Mouse (Mus musculus): Measurements from ENCODE around the gene Zswim5. TPM values are rescaled to one million over a fixed set of nuclear protein-coding genes. Genes with fewer than 3 reads are reported as not detected.

Gene Zswim5
- polyA plus RNA-seq, 1 experiment, result 0.72 TPM

DNA sequence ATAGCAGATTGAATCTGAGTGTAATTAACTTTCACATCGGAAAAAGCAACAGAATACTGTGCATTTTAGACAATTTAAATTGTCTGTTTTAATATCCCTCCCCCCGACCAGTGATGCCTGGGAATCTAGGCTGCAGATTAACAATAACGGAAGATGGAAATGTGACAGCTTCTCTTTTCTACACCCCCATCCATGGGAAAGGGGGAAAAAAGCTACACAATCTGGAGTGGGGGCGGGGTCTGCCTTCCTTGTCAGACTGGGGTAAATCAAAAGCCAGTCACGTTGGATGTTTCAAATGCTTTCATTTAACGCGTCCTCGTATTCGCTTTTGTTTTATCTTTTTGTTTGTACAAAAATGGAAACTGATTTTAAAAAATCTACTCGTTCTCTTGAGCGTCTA lies 1.3 kb downstream of the Zswim5 start:
- Histone ChIP-seq H3K4me1 (ENCODE audit: control insufficient read depth, insufficient read depth, low read length) (no peaks in the 10 kb centered on the region), H3K27ac (ENCODE audit: control insufficient read depth, insufficient read depth, low read depth, low read length, poor library complexity) (no peak overlapping the region), H3K4me3 (replicated peaks; ENCODE audit: control insufficient read depth, low read depth, low read length) (no peak overlapping the region)
- WGBS, result 13% methylated on average over 11 of the region's 11 CpGs
- TF ChIP-seq CTCF (IDR thresholded peaks at IDR 0.05; ENCODE audit: control insufficient read depth, insufficient read depth, low read length) (no peak), POLR2A (IDR thresholded peaks at IDR 0.05; ENCODE audit: borderline replicate concordance, control insufficient read depth, low read depth, low read length) (no peak)

DNA sequence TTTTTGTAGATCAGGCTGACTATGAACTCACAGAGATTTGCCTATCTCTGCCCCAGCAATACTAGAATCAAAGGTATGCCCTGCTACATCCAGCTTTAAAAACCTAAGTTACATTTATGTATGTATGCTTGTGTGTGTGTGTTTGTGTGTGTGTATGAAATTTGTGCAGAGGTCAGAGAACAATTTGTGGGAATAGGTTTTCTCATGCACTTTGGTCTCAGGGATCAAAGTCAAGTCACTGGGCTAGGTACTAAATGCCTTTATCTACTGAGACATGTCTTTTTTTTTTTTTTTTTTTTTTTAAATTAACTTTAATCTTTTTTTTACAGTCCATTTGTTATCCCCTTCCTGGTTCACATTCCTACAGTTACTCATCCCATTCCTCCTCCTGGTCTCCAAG lies 5.5 kb downstream of the Zswim5 start:
- no peak for TF ChIP-seq POLR2A (IDR thresholded peaks at IDR 0.05; ENCODE audit: borderline replicate concordance, control insufficient read depth, low read depth, low read length)
- no peak for TF ChIP-seq CTCF (IDR thresholded peaks at IDR 0.05; ENCODE audit: control insufficient read depth, insufficient read depth, low read length)
- Histone ChIP-seq H3K4me1 (ENCODE audit: control insufficient read depth, insufficient read depth, low read length) (no peaks in the 10 kb centered on the region), H3K27ac (ENCODE audit: control insufficient read depth, insufficient read depth, low read depth, low read length, poor library complexity) (no peak overlapping the region), H3K4me3 (replicated peaks; ENCODE audit: control insufficient read depth, low read depth, low read length) (no peak overlapping the region)

DNA sequence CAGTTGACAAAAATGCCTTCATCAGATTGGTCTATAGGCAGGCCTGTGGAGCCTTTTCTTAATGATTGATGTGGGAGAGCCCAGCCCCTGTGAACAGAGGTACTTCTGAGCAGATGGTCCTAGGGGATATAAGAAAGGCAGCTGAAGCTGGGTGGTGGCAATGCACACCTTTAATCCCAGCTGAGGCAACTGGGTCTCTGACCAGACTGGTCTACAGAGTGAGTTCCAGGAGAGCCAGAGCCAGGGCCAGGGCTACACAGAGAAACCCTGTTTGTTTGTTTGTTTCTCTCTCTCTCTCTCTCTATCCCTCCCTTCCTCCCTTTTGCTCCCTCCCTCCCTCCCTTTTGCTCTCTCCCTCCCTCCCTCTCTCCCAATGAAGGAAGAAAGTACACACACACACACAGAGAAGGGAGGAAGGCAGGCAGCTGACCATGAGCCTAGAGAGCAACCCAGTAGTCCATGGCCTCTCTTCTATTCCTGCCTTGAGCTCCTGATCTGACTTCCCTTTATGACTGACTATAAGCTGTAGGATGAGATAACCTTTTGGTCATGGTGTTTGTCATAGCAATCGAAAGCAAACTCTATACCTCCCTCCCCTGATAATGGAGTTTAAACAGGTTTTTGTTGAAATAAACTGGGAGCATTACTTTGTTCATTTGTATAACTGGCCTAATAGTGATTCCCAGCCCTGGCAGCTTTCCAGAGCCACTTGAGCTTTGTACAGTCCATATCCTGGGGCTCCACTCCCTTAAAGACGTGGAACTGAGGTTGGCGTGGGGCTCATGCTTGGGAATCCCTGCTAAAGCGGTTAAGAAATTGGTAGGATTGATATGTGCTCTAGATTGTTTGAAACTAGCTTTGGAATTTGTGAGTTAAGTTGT lies 17.3 kb downstream of the Zswim5 start:
- Histone ChIP-seq H3K27ac (ENCODE audit: control insufficient read depth, insufficient read depth, low read depth, low read length, poor library complexity) (no peak overlapping the region), H3K4me1 (ENCODE audit: control insufficient read depth, insufficient read depth, low read length) (no peaks in the 10 kb centered on the region), H3K4me3 (replicated peaks; ENCODE audit: control insufficient read depth, low read depth, low read length) (no peak overlapping the region)
- WGBS, result 76% methylated on average over 4 of the region's 4 CpGs
- TF ChIP-seq POLR2A (IDR thresholded peaks at IDR 0.05; ENCODE audit: borderline replicate concordance, control insufficient read depth, low read depth, low read length) (no peak), CTCF (IDR thresholded peaks at IDR 0.05; ENCODE audit: control insufficient read depth, insufficient read depth, low read length) (no peak)

DNA sequence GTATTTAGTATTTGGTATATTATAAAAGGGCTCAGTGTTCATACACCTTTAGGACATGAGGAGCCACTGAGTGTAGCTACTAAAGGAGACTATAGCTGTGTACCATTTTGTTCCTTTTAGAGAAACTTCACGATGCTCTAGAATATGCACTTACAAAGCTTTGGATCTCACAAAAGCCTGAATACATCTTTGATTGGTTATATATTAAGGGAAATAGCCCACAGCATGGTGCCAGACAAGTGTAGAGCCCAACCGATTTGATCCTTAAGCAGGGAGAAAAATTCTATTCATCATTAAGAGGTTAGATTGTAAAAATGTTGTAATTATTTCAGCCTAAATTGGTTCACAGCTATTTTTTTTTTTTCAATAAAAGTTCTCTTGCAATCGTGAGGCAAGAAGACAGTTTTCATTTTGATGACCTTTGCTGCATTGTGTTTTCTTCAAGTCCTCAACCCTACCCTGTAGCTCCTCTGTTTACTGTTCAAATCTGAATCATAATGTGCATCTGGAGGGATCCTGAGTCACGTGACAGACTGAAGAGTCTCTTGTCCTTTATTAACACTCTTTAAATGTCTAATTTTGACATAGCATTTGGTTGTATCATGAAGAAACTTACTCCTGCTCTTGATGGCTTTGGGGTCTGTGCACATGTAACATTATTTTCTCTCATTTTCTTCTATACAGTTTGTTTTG lies 33.5 kb downstream of the Zswim5 start:
- TF ChIP-seq CTCF (IDR thresholded peaks at IDR 0.05; ENCODE audit: control insufficient read depth, insufficient read depth, low read length) (no peak), POLR2A (IDR thresholded peaks at IDR 0.05; ENCODE audit: borderline replicate concordance, control insufficient read depth, low read depth, low read length) (no peak)
- Histone ChIP-seq H3K4me3 (replicated peaks; ENCODE audit: control insufficient read depth, low read depth, low read length) (no peak overlapping the region), H3K4me1 (ENCODE audit: control insufficient read depth, insufficient read depth, low read length) (no peaks in the 10 kb centered on the region), H3K27ac (ENCODE audit: control insufficient read depth, insufficient read depth, low read depth, low read length, poor library complexity) (no peak overlapping the region)
- 70% methylated on average over 4 of the region's 4 CpGs for WGBS

DNA sequence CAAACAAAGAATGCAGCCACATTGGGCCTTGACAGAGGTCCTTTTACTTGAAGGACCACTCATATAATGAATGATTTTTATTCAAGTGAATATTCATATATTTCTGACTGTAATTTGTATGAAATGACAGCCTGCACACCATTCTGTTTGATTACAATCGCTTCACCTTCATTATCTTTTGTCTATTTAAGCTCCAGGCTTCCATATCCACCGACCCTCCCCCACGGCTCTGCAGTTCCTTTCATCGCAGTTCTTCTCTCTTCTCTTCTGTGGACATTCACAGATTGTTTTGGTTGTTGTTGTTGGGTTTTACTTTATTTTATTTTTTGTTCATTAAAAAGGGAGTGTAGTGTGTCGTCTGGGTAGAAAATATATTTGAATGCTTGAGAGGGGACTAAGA lies 34.0 kb downstream of the Zswim5 start:
- WGBS, result 62% methylated on average over 5 of the region's 5 CpGs
- Histone ChIP-seq H3K4me3 (replicated peaks; ENCODE audit: control insufficient read depth, low read depth, low read length) (no peak overlapping the region), H3K27ac (ENCODE audit: control insufficient read depth, insufficient read depth, low read depth, low read length, poor library complexity) (no peak overlapping the region), H3K4me1 (ENCODE audit: control insufficient read depth, insufficient read depth, low read length) (no peaks in the 10 kb centered on the region)
- TF ChIP-seq CTCF (IDR thresholded peaks at IDR 0.05; ENCODE audit: control insufficient read depth, insufficient read depth, low read length), result no peak
- TF ChIP-seq POLR2A (IDR thresholded peaks at IDR 0.05; ENCODE audit: borderline replicate concordance, control insufficient read depth, low read depth, low read length), result no peak

DNA sequence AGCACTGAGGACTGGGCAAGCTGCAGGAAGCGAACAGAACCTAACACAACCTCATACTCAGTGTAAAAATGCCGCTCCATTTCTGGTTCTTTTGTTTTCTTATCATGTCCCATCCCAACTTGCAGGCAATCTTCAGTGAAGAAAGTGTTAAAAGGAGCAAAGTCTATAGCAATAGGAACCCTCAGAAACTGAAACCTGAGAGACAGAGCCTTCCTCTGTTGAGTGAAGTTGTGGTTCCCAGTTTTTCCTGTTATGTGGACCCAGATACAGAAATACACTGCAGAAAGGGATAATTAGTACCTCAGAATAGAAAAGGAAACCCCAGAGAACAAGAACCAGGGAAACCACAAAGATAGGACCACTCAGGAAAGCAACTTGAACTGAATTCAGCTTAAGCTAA lies 36.1 kb downstream of the Zswim5 start:
- no peaks in the 10 kb centered on the region for H3K4me1 ChIP-seq (ENCODE audit: control insufficient read depth, insufficient read depth, low read length)
- H3K4me3 ChIP-seq (replicated peaks; ENCODE audit: control insufficient read depth, low read depth, low read length), result no peak overlapping the region
- no peak overlapping the region for H3K27ac ChIP-seq (ENCODE audit: control insufficient read depth, insufficient read depth, low read depth, low read length, poor library complexity)
- TF ChIP-seq CTCF (IDR thresholded peaks at IDR 0.05; ENCODE audit: control insufficient read depth, insufficient read depth, low read length), result no peak
- TF ChIP-seq POLR2A (IDR thresholded peaks at IDR 0.05; ENCODE audit: borderline replicate concordance, control insufficient read depth, low read depth, low read length), result no peak
- 54% methylated on average over 2 of the region's 2 CpGs for WGBS

DNA sequence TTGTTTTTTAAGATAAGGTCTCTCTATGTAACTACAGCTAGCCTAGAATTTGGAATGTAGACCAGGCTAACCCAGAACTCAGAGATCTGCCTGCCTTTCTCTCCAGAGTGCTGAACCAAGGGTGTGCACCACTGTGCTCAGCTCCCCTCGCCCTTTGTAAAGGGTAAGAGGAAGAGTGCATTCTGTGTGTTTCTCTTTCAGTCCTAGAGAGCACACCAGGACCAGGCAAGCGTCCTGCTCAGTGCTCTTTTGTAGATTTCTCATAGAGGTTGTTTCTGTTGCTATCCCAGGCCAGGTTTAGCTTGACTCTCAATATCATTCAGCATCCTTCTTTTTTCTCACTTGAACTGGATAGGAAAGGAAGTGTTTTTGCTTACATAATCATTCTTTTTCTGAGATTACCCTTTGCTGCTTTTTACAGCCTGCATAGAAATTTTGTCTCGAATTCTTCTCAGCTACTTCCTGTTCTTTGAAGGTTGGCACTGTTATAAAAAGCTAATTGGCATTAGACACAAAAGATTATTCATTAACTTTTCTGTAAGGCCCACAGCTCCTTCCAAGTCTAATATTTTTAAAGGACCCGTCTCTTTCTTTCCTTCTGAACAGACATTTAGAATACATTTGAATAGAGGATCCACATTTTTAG lies 51.0 kb downstream of the Zswim5 start:
- WGBS, result 31% methylated on average over 4 of the region's 4 CpGs
- TF ChIP-seq POLR2A (IDR thresholded peaks at IDR 0.05; ENCODE audit: borderline replicate concordance, control insufficient read depth, low read depth, low read length), result no peak
- no peak for TF ChIP-seq CTCF (IDR thresholded peaks at IDR 0.05; ENCODE audit: control insufficient read depth, insufficient read depth, low read length)
- H3K4me1 ChIP-seq (ENCODE audit: control insufficient read depth, insufficient read depth, low read length), result no peaks in the 10 kb centered on the region
- H3K4me3 ChIP-seq (replicated peaks; ENCODE audit: control insufficient read depth, low read depth, low read length), result no peak overlapping the region
- H3K27ac ChIP-seq (ENCODE audit: control insufficient read depth, insufficient read depth, low read depth, low read length, poor library complexity), result no peak overlapping the region

DNA sequence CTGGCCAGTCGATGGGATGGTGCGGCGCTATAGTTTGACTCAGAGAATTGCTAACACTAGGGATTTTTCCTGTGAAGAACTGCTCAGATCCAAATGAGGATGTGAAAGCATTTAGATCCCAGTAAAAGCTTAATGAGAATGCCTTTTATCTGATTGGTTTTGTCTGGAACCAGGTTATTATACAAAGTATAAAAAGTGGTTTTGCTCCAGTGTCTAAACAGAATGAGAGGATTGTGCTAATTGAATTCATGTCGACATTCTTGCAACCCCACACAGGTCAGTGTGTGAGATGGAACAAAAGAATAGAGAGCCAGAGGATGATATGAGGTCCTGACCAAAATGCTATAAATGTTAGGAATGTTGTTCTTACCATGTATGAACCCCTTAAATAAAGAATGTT lies 62.4 kb downstream of the Zswim5 start:
- Histone ChIP-seq H3K27ac (ENCODE audit: control insufficient read depth, insufficient read depth, low read depth, low read length, poor library complexity) (no peak overlapping the region), H3K4me1 (ENCODE audit: control insufficient read depth, insufficient read depth, low read length) (no peaks in the 10 kb centered on the region), H3K4me3 (replicated peaks; ENCODE audit: control insufficient read depth, low read depth, low read length) (no peak overlapping the region)
- WGBS, result 75% methylated on average over 4 of the region's 4 CpGs
- TF ChIP-seq CTCF (IDR thresholded peaks at IDR 0.05; ENCODE audit: control insufficient read depth, insufficient read depth, low read length), result no peak
- TF ChIP-seq POLR2A (IDR thresholded peaks at IDR 0.05; ENCODE audit: borderline replicate concordance, control insufficient read depth, low read depth, low read length), result no peak
